Mouse (Mus musculus): ENCODE measurements around the gene 4933436I01Rik. TPM values are rescaled to one million over a fixed set of nuclear protein-coding genes. Genes with fewer than 3 reads are reported as not detected.

The 4933436I01Rik gene
- not detected in 2 replicates for polyA plus RNA-seq (2016; fragmentation: Nextera tagmentation; extraction: Ambion mirVana)

DNA sequence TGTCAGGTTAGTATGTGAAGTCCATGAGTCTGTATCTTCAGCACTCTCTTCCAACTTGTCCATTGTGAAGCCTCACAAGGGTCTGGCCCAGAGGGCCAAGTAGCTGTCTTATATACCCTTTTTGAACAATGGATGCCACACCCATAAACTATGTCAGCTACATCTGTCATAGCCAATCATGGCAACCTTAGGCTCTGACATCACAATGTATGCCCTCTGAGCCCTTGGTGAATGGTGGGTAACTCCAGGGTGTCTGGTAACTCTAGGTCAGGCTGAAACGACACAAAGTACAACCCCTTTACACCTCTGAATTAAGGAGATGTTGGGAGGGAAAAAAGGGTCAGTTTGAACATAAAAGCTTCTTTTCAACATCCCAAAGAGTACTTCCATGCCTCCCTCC lies at the start of gene 4933436I01Rik:
4933436I01Rik (minus strand) TSS at position 101 of the 400 bp plus-strand sequence.
- Histone ChIP-seq H3K27me3 (no peaks in the 10 kb centered on the region), H3K9me3 (no peaks in the 10 kb centered on the region), H3K36me3 (replicated peaks) (no peaks in the 10 kb centered on the region), H3K4me3 (replicated peaks) (no peak within 1 kb of the TSS), H3K27ac (no peak within 1 kb of the TSS), H3K4me2 (no peak within 1 kb of the TSS), H3K4me1 (no peaks in the 10 kb centered on the region), H3K9ac (no peak within 1 kb of the TSS)
- ATAC-seq (ENCODE audit: low FRiP score): no peak
- WGBS: 69% methylated on average over 1 of the region's 1 CpGs

DNA sequence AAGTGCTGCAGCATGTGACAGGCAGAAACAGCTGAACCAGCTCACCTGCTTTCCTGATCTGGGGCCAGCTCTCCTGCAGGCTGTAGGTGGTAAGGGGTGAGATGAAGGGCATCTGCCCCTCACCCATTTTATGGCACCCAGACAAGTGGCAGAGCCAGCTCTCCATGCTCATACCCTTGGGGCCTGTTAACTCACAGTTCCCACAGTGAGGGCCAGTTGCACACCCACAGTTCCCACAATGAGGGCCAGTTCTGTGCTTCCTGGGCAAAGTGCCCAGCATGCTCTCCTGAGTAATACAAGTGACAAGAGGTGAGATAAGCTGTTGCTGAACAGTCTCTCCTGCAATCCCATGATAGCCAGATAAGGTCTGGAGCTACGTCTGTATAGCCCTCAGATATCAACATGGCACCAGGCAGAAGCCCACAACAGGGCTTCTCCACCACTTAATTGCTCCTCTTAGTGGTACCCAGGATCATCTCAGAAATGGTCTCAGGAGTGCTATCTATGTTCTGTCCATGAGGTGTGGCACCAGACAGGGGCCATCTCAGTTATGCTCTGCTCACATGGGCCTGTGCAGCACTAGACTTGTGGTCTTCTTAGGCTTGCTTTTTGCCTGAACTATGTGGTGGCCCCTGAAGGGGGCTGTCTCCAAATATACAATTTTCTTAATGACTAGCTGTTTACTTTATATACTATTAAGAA lies 3.7 kb upstream of the 4933436I01Rik start:
- no peak for ATAC-seq (ENCODE audit: low FRiP score)
- H3K27me3 ChIP-seq: no peaks in the 10 kb centered on the region
- no peaks in the 10 kb centered on the region for H3K9me3 ChIP-seq
- H3K36me3 ChIP-seq (replicated peaks): no peaks in the 10 kb centered on the region
- H3K9ac ChIP-seq: no peak overlapping the region
- 90% methylated on average over 1 of the region's 1 CpGs for WGBS
- no peak overlapping the region for H3K4me2 ChIP-seq
- H3K4me3 ChIP-seq (replicated peaks): no peak overlapping the region
- no peaks in the 10 kb centered on the region for H3K4me1 ChIP-seq
- H3K27ac ChIP-seq: no peak overlapping the region

DNA sequence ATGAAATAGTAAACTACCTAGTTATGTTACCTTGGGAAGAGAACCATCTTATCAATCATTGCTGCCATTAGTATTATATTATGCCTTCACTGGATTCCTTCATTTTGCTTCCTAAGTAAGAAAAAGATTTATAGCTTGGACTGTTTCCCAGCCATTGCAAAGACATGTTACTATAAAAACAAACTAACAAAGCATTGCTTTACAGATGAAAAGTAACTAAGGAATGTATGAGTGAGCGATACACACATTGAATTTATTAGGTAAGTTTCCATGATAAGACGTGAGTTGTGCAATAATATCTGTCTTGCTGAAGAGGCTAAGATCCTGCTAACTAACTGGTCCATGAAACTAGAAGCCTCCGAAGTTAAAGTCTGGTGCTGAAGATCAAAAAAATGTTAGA lies 37.8 kb downstream of the 4933436I01Rik start:
- Histone ChIP-seq H3K4me3 (replicated peaks) (no peak overlapping the region), H3K4me2 (no peak overlapping the region), H3K4me1 (no peaks in the 10 kb centered on the region), H3K9ac (no peak overlapping the region), H3K27ac (no peak overlapping the region), H3K27me3 (no peaks in the 10 kb centered on the region), H3K9me3 (no peaks in the 10 kb centered on the region), H3K36me3 (replicated peaks) (no peaks in the 10 kb centered on the region)
- 83% methylated on average over 3 of the region's 3 CpGs for WGBS
- no peak for ATAC-seq (ENCODE audit: low FRiP score)

Other genes with a start within 250 kb of the 4933436I01Rik start
- gene Gm1140, start 227.9 kb downstream of the 4933436I01Rik start, polyA plus RNA-seq (2016; fragmentation: Nextera tagmentation; extraction: Ambion mirVana): not detected in 2 replicates
- gene Gm14692, start 225.8 kb downstream of the 4933436I01Rik start, polyA plus RNA-seq (2016; fragmentation: Nextera tagmentation; extraction: Ambion mirVana): not detected in 2 replicates